ENCODE assay signal across 7 mouse cellular contexts in the genomic region with DNA sequence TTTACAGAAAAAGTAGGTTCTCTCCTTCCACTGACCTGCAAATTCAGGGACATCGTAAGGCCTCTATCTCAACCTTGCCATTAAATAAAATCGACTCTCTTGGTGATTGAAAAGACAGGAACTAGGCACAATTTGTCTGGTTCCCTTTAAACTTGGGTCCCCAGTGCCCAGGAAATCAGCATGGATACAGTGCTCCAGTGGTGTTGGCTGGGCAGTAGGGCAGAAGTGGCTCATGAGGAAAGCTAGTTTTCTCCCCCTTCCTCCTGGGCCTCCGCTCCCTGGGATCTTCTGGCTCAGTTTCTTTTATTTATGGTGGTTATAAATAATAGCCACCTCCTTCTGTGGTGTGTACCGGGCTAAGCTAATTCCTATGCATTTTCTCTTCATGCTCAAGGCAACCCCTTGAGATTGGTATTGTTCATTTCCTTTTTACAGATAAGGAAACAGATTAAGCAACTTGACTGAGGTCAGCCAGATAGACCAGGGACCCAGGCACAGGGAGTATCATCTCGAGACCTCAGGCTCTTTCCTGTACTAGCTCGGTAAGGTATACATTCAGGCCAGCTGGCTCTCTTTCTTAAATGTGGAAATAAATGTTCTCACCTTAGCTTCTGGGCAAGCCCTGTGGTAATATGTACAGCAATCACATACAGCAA. TPM values are rescaled to one million over a fixed set of nuclear protein-coding genes. Genes with fewer than 3 reads are reported as not detected.
DNase-seq lines count a peak whose midpoint lies in the region; ATAC-seq lines count a peak whose summit lies in the region.

A gene (plus strand): TSS at position 214 of the 656 bp plus-strand sequence.

- peak within 1 kb of the TSS; percentile 99 for H3K27ac ChIP-seq in forebrain, embryonic 12.5 days
- H3K27ac ChIP-seq in limb, embryonic 12.5 days: peak within 1 kb of the TSS; percentile 96
- H3K27ac ChIP-seq in stomach, embryonic 15.5 days: peak within 1 kb of the TSS; percentile 94

- DNase-seq in embryo, embryonic 10.5 days (ENCODE audit: low spot score): no peak
- no peak for DNase-seq in spleen, postnatal 10 days (ENCODE audit: low spot score in 2 of 2)

- H3K4me1 ChIP-seq in megakaryocyte, embryonic 14.5 days: peaks cover 76% of the 10 kb centered on the region
- peaks cover 70% of the 10 kb centered on the region for H3K4me1 ChIP-seq in forebrain, embryonic 12.5 days
- H3K4me1 ChIP-seq in limb, embryonic 12.5 days (replicated peaks): peaks cover 48% of the 10 kb centered on the region
- peaks cover 22% of the 10 kb centered on the region for H3K4me1 ChIP-seq in stomach, embryonic 15.5 days

- no peaks in the 10 kb centered on the region for H3K9me3 ChIP-seq in megakaryocyte, embryonic 14.5 days
- H3K9me3 ChIP-seq in forebrain, embryonic 12.5 days: no peaks in the 10 kb centered on the region
- no peaks in the 10 kb centered on the region for H3K9me3 ChIP-seq in limb, embryonic 12.5 days
- no peaks in the 10 kb centered on the region for H3K9me3 ChIP-seq in stomach, embryonic 15.5 days

- H3K4me3 ChIP-seq in megakaryocyte, embryonic 14.5 days (replicated peaks): peak within 1 kb of the TSS; percentile 95
- peak within 1 kb of the TSS; percentile 76 for H3K4me3 ChIP-seq in forebrain, embryonic 12.5 days (replicated peaks)
- peak within 1 kb of the TSS; percentile 67 for H3K4me3 ChIP-seq in limb, embryonic 12.5 days (replicated peaks)
- peak within 1 kb of the TSS; percentile 64 for H3K4me3 ChIP-seq in stomach, embryonic 15.5 days (replicated peaks)

- H3K36me3 ChIP-seq in megakaryocyte, embryonic 14.5 days (replicated peaks; ENCODE audit: low read length): peaks cover 14% of the 10 kb centered on the region
- H3K36me3 ChIP-seq in forebrain, embryonic 12.5 days (replicated peaks): no peaks in the 10 kb centered on the region
- H3K36me3 ChIP-seq in limb, embryonic 12.5 days: no peaks in the 10 kb centered on the region
- H3K36me3 ChIP-seq in stomach, embryonic 15.5 days: no peaks in the 10 kb centered on the region

- WGBS in forebrain, embryonic 12.5 days: 35% methylated on average over 6 of the region's 6 CpGs
- 41% methylated on average over 6 of the region's 6 CpGs for WGBS in limb, embryonic 12.5 days
- WGBS in stomach, embryonic 15.5 days: 18% methylated on average over 6 of the region's 6 CpGs

- peak within 1 kb of the TSS; percentile 83 for H3K4me2 ChIP-seq in forebrain, embryonic 12.5 days
- peak within 1 kb of the TSS; percentile 60 for H3K4me2 ChIP-seq in limb, embryonic 12.5 days
- H3K4me2 ChIP-seq in stomach, embryonic 15.5 days: peak within 1 kb of the TSS; percentile 67

- ATAC-seq in megakaryocyte, adult 5-6 weeks (ENCODE audit: poor library complexity, severe bottlenecking): no peak
- ATAC-seq in forebrain, embryonic 12.5 days (ENCODE audit: low FRiP score): no peak
- no peak for ATAC-seq in limb, embryonic 12.5 days (ENCODE audit: insufficient number of reproducible peaks, insufficient read depth, low FRiP score, low TSS enrichment, low read depth)
- no peak for ATAC-seq in stomach, embryonic 15.5 days (ENCODE audit: insufficient read depth, low FRiP score, low read depth)

- H3K9ac ChIP-seq in forebrain, embryonic 12.5 days: peak within 1 kb of the TSS; percentile 98
- peak within 1 kb of the TSS; percentile 89 for H3K9ac ChIP-seq in limb, embryonic 12.5 days (replicated peaks)
- peak within 1 kb of the TSS; percentile 60 for H3K9ac ChIP-seq in stomach, embryonic 15.5 days

- H3K27me3 ChIP-seq in megakaryocyte, embryonic 14.5 days (replicated peaks): no peaks in the 10 kb centered on the region
- H3K27me3 ChIP-seq in forebrain, embryonic 12.5 days: no peaks in the 10 kb centered on the region
- H3K27me3 ChIP-seq in limb, embryonic 12.5 days: no peaks in the 10 kb centered on the region
- H3K27me3 ChIP-seq in stomach, embryonic 15.5 days (replicated peaks): no peaks in the 10 kb centered on the region

RNA-seq across cellular contexts. Expression of the gene that starts here (rescaled TPM):
- not detected in 2 replicates for polyA plus RNA-seq in megakaryocyte, embryonic 14.5 days (2012; ENCODE audit: insufficient read depth, low replicate concordance)
- total RNA-seq in megakaryocyte, adult 5-6 weeks (2015): not detected in 2 replicates
- total RNA-seq in megakaryocyte, adult 5-6 weeks (2017): not detected in 2 replicates
- 1.1 TPM in 2 replicates for polyA plus RNA-seq in forebrain, embryonic 12.5 days (2016; fragmentation: Nextera tagmentation; extraction: Ambion mirVana)
- 1.00 and 1.2 TPM in 2 replicates for polyA plus RNA-seq in limb, embryonic 12.5 days (2016; fragmentation: Nextera tagmentation; extraction: Ambion mirVana)
- polyA plus RNA-seq in stomach, embryonic 15.5 days (2015; fragmentation: Nextera tagmentation; extraction: Ambion mirVana): 10.1 and 14.2 TPM in 2 replicates
